Mouse (Mus musculus): ENCODE measurements at regions not wholly inside any gene's neighbourhood (a gene's known extent, or its start where the extent isn't known, plus 50 kb on each side); places are given as distances from the start of the nearest gene placed in this dataset.

DNA sequence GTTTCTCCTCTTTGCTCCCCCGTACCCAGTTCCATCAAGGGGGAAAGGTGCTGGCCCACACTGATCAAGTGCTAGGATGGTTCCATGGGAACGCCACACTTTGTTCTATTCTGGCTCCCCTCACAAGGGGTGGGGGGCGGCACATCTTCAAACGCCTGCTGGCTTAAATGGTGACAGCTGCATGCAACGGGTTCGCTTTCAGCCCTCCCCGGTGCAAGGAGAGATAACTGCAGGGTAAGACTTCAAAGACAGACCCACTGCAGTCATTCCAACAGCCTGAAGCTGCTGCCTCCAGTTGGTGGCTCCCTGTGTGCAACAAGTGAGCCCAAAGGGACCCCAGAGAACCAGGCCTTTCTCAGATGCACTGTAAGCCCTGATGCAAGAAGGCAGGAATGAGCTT is 173.9 kb upstream of the Lef1 start:
- no peak for DNase-seq (ENCODE audit: low spot score)

DNA sequence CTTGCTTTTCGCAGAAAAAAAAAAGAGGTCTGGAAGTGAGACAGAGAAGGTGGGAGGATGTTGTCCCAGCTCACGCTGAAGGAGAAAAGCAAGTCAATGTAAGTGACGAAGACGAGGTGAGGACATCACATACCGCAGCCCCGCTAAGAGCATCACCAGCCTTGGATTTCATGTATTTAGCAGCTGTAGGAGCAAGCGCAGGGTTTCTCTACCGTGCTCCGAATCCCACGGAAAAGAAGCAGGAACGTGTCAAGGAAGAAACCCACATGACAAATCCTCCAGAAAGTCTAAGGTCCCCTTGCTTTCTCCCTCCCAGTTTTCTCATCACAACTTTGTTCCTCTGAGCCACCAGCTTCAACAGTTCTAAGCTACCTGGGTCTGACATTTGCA is 174.3 kb upstream of the Lef1 start:
- no peak for DNase-seq (ENCODE audit: low spot score)

GRCm38 (mm10) chr3:130935302-130935925 is 174.9 kb upstream of the Lef1 start:
- DNase-seq (ENCODE audit: low spot score) = no peak

- no peak for DNase-seq (ENCODE audit: low spot score)
These were observed 177.5 kb upstream of the Lef1 start for GRCm38 (mm10) chr3:130932723-130933122.

GRCm38 (mm10) chr3:130932226-130932625 is 178.0 kb upstream of the Lef1 start:
- no peak for DNase-seq (ENCODE audit: low spot score)

DNA sequence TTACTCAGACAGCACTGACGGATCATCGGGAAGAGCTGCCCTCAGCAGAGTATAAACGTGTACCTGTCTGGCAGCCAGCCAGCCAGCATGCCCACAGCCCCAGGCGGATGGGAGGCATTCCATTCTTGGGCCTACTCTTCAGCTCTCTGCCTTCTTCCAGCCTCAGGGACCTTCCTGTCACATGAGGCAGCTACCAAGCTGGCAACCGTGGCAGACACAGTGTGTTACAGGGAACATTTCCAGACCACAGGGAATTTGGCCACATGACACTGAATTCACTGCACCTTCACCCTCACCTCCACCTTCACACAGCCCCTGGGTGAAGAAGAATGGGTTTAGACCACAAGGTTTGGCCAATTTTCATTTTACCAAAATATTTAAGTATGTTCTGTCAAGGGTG is 185.3 kb upstream of the Lef1 start:
- DNase-seq (ENCODE audit: low spot score) = no peak

GRCm38 (mm10) chr3:130923615-130923958 is 186.7 kb upstream of the Lef1 start:
- DNase-seq (ENCODE audit: low spot score) = no peak

DNA sequence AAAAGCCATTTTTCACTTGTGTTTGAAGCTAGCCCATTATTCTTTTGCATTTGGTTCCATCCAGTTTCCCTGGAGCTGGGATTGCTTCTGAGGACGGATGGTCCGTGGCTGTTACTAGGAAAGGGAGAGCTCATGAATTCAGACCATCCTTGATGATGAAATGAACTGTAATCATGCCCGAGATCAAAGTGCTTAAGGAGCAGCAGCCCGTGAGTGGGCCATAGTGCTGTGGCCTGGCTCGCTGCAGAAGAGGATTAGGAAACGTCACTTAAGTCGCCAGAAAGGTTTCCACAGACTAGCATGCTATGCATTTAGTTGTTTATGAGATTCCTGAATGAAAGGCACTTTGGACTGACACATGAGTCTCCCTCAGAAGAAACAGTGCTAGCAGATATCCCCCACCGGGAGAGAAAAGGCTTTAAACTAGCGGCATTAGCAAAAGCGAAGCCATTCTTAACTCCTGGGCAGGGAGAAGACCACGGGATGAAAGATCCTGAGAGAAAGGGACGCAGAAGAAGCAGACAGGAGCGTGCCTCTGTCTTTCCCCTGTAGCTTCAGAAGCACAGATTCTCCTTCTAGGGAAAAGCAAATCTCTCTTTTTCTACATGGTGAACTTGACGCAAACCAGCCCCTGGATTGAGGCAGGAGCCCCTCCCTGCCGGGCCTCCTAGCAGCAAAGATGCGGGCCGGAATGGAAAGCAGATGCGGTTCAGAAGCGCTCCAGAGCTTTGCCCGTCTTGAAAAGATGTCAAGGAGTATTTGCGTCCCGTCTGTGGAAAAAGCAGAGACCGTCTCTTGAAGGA is 187.3 kb upstream of the Lef1 start:
- DNase-seq (ENCODE audit: low spot score) = no peak

DNA sequence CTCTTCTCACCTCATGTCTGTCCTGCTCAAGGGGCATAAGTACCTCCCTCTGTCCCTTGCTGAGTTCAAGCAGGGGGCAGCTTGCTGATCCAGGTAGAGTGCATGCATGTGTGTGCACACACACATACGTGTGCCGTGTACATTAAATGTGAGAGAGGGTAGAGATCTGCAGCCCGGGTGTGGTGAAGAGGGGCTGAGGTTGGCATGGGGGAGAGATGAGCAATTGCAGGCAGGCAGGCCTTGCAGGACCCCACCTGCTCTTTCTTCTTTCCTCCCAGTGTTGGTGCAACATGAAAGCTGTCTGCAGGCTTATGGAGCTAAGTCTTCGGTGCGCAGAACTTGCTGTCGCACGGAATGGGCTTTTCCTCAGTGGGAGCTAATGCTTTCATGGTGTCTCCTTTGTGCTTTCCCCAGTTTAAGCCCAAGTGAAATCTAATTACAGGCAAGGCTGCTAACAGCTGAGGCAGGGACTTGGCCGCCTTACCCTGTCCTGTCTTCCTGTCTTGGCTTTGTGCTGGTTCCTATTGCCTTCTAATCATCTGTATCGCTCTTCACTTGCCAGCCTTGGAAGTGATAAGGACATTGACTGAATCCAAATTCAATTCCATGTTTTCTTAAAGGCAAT is 188.5 kb upstream of the Lef1 start:
- DNase-seq (ENCODE audit: low spot score) = no peak

DNA sequence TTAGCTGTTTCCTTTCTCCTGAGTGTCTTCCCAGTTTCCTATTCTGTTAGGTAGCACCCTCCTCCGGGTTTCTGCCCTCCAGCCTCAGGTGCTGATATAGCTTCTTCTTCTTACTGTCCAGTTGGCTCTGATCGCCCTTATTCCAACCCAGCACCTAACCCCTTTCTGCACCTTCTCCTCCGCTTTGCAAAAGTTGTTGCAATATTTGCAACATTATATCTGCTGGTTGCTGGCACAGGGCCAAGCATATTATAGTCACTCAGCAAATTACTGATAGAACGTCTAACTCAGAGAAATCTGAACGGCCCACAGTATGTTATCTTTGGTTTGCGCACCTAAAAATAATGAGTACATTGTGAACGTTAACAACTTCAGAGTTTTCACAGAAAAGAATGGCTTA is 183.6 kb upstream of the Rpl34 start:
- no peak for DNase-seq (ENCODE audit: low spot score)

DNA sequence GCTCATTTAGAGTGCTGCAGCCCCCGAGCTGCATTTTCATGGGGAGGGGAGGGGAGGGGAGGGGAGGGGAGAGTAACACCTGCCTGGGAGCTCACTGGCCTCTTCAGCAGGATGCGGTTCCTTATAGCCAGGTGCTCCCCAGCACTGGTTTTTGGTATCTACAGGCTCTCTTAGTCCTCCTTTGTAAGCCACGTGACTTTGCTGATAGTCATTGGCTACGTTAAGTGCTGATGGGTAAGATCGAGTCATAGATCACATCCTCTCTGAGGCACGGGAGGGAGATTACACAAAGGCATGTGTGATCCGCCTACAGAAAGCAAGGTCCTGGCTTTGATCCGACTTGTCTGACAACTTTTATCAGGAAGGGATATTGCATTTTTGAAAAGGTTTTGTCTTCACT is 174.9 kb upstream of the Rpl34 start:
- no peak for DNase-seq (ENCODE audit: low spot score)

DNA sequence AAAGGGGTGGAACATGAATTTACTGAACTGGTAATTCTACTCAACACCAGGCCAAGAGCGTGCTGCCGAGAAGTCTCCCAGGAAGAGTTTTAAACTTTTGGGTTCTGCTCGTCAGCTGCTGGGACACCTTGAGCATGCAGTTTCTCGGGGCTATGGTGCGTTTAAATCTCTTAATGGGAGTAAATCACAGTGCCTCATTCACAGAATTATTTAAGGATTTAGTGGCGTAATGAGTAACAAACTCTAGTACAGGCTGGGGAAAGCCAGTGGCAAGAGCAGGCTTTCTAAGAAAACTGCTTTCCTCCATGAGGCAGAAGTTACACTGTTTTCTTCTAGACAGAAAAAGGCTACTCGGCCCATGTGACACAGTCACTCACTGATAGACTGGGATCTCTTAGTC is 173.1 kb upstream of the Rpl34 start:
- DNase-seq (ENCODE audit: low spot score) = no peak

- no peak for DNase-seq (ENCODE audit: low spot score)
These were observed 172.2 kb upstream of the Rpl34 start for GRCm38 (mm10) chr3:130902376-130902775.

DNA sequence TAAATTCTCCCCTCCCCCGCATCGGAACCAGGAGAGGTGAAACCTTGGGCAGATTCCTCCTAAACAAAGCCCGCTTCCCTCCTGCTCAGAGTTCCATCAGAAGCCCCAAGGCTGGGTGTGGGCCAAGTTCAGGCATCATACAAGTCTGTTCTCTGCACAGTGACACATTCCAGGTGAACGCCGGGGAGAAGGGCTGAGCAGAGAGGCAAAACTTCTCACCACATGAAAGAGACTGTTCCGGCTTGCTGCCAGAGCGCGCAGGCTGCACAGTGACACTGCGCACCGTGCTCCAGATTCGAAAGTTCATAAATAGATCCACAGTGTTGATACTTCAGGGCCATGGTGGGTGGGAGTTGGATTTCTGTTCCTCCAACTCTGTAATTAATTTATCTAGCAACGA is 171.1 kb upstream of the Rpl34 start:
- no peak for DNase-seq (ENCODE audit: low spot score)

DNA sequence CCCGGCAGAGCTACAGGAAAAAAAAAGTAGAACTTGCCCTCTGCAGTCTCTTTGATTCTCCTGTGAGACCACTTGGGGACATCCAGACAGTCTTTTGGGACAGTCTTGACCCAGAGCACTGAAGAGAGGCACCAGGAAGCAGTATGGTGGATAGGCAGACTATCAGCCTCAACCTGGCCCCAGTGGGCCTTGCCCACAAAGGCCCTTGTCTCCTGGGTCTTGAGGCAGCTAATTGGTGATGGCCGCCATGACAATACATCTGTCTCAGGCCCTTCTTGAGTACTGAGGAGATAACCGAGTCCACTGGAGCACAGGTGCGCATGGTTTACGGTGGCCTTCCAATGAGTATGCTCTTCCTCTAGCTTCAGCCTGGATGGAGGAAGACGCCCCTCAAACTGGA is 170.6 kb upstream of the Rpl34 start:
- DNase-seq (ENCODE audit: low spot score) = no peak

DNA sequence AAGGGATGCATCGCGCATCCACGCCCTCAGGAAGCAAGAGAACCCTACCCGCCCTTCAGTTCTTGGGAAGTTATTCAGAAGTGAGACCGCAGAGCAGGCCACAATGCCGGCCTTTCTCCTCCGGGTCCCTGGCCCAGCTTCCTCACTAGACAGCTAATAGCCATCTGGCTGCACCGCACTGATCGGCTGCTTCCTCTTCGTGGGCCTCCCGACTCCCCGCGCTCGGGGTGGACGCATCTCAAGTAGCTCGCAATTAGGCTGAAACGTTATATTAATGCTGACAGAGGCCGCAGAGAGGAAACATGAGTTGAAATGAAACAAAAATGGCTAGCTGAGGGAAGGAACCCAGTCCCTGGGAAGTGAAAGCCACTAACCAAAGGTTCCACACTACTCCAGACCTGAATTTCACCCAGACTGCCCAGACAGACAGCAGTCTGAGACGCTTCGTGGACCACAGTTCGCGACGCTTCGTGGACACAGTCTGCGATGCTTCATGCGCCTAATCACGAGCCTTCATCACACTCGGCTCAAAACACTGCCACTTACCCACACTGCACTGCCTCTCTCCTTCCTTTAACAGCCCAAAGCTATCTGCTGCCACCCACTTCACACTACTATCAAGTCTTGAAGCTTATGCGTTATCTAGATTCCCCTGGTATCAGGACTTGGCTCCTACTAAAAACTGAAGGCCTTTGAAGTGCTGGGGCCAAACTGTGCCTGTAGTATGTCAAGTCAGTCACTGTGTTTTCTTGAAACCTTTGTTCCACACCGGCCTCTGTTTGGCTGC is 170.0 kb upstream of the Rpl34 start:
- no peak for DNase-seq (ENCODE audit: low spot score)

GRCm38 (mm10) chr3:130894168-130894814 is 164.1 kb upstream of the Rpl34 start:
- DNase-seq (ENCODE audit: low spot score) = no peak

DNA sequence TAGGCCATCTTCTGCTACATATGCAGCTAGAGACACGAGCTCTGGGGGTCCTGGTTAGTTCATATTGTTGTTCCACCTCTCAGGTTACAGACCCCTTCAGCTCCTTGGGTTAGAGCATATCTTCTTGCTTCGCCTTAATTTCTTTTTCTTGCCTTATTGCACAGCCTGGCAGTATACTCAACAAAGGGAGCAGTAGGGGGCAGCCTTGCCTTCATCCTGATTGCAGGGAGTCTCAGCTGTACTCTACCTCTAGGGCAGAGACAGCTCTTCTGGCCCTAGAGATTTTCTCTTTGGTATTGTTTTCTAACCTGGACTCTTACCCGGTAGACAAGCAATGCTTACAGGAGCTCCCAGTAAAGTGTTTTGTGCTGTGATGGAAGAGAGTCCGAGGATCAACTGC is 161.1 kb upstream of the Rpl34 start:
- DNase-seq (ENCODE audit: low spot score) = no peak

DNA sequence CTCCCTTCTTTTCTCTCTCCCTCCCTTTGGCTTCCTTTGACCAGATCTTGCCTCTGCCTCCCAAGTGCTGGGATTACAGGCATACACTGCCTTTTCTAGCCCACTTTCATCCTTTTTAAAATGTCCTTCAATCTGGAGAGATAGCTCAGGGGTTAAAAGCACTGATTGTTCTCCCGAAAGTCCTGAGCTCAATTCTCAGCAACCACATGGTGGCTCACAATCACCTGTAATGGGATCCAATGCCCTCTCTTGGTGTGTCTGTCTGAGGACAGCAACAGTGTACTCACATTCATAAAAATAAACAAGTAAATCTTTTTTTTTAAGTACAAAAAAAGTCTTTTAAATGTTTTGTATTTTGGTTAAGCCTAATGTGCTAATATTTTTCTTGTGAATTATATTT is 158.4 kb upstream of the Rpl34 start:
- DNase-seq (ENCODE audit: low spot score) = no peak

GRCm38 (mm10) chr3:130887540-130888312 is 157.5 kb upstream of the Rpl34 start:
- no peak for DNase-seq (ENCODE audit: low spot score)

DNA sequence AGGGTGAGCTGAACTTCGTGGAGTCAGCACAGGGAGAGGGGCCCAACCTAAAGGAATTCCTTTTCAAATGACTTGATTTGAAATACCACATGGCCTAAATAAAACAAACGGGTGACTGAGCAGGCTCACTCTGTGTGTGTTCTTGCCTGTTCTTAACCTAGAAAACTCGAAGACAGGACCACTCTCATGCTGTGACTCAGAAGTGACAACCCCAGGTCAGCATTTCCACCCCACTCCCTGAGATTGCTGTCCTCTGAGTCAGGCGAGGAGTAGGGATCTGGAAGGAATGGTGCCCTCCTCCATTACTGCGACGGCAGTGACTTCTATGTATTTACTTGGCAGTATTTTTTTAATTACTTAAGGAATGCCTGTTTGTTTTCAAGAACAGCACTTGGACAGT is 155.8 kb upstream of the Rpl34 start:
- no peak for DNase-seq (ENCODE audit: low spot score)

DNA sequence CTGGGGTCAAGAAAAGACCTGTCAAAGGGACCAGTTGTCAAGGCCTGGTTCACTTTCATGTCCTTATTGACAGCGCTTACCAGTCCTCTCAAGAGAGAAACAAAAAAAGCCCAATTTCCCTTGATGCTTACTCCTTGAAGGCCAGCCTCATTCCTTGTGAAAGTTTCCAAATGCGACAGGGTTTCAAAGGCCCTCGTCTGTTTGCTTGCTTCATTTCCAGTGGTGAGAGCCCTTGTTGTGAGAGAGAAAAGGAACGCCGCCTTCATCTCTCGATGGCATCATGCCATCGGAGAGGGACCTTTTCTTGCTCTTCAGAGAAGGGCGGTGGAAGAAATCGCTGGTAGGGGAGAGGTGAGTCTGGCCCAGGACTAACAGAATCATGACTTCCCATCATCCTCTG is 154.2 kb upstream of the Rpl34 start:
- no peak for DNase-seq (ENCODE audit: low spot score)

Measured in urinary bladder, postnatal 25 days (tissue).